Mouse (Mus musculus) midbrain, embryonic 11.5 days (tissue): ENCODE measurements at regions not wholly inside any gene's neighbourhood (a gene's known extent, or its start where the extent isn't known, plus 50 kb on each side); places are given as distances from the start of the nearest gene placed in this dataset.
"Not testable (repeated sequence)": the region's sequence is repeated elsewhere in the genome, so short reads cannot be mapped to it uniquely, and the experiment has no call there.

Experiments
- ATAC-seq: fragments of 200-750 bp; cut with Nextera tagmentation; 2 replicates; pipeline ENCODE4 v1.8.0; 2017; ENCODE audit warnings: moderate TSS enrichment, moderate library complexity; ENCODE audit not compliant: low FRiP score
- DNase-seq: peaks from one replicate; pipeline ENCODE4 v3.0.0; 2015; ENCODE audit warnings: low spot score; ENCODE audit errors: missing footprints
- H3K27ac ChIP-seq: fragments of 300-500 bp; sonication (generic); 2 replicates; pipeline ENCODE4 v1.5.1; 2014; ENCODE audit warnings: low read depth, low read length
- H3K27me3 ChIP-seq: fragments of 300-500 bp; sonication (generic); 2 replicates; pipeline ENCODE4 v1.6.1; 2014; ENCODE audit warnings: mild to moderate bottlenecking, low read length, moderate library complexity, mixed read lengths; ENCODE audit not compliant: control insufficient read depth, insufficient read depth
- H3K36me3 ChIP-seq: fragments of 300-500 bp; sonication (generic); 2 replicates; pipeline ENCODE4 v1.6.1; 2014; ENCODE audit warnings: mild to moderate bottlenecking, low read length, moderate library complexity, mixed read lengths; ENCODE audit not compliant: control insufficient read depth, insufficient read depth
- H3K4me1 ChIP-seq: fragments of 300-500 bp; sonication (generic); 2 replicates; pipeline ENCODE4 v1.6.1; 2014; ENCODE audit warnings: low read length; ENCODE audit not compliant: control insufficient read depth, insufficient read depth
- H3K4me2 ChIP-seq: fragments of 300-500 bp; sonication (generic); 2 replicates; pipeline ENCODE4 v1.6.1; 2014; ENCODE audit warnings: mild to moderate bottlenecking, moderate library complexity
- H3K4me3 ChIP-seq: fragments of 300-500 bp; sonication (generic); 2 replicates; pipeline ENCODE4 v1.5.1; 2014; ENCODE audit warnings: low read depth, low read length
- H3K9ac ChIP-seq: fragments of 300-500 bp; sonication (generic); 2 replicates; pipeline ENCODE4 v1.6.1; 2014; ENCODE audit warnings: low read length
- H3K9me3 ChIP-seq: fragments of 300-500 bp; sonication (generic); 2 replicates; pipeline ENCODE4 v1.6.1; 2016; ENCODE audit warnings: low read length; ENCODE audit not compliant: control insufficient read depth
- WGBS: fragments of 180-500 bp; shearing (Covaris S2); extraction: QIAGEN DNeasy Blood & Tissue Kit; methylation state at CpG from one replicate; pipeline ENCODE4 v1.1.7; 2014; 5-methylcytosine and 5-hydroxymethylcytosine counted together

GRCm38 (mm10) chr13:75384631-75385340 lies 295.2 kb downstream of the Pcsk1 start:
- H3K9me3 ChIP-seq, result no peaks in the 10 kb centered on the region
- DNase-seq (no peak), ATAC-seq (no peak)
- H3K27ac ChIP-seq, result no peak overlapping the region
- H3K27me3 ChIP-seq, result no peaks in the 10 kb centered on the region
- no peak overlapping the region for H3K9ac ChIP-seq
- WGBS, result 78% methylated on average over 4 of the region's 4 CpGs
- H3K4me1 ChIP-seq, result no peaks in the 10 kb centered on the region
- H3K4me2 ChIP-seq, result no peak overlapping the region
- no peak overlapping the region for H3K4me3 ChIP-seq
- no peaks in the 10 kb centered on the region for H3K36me3 ChIP-seq

- Histone ChIP-seq H3K27me3 (no peaks in the 10 kb centered on the region), H3K36me3 (no peaks in the 10 kb centered on the region), H3K27ac (no peak overlapping the region), H3K4me2 (no peak overlapping the region), H3K4me3 (no peak overlapping the region), H3K9ac (no peak overlapping the region), H3K4me1 (no peaks in the 10 kb centered on the region), H3K9me3 (no peaks in the 10 kb centered on the region)
- ATAC-seq (no peak), DNase-seq (no peak)
- 84% methylated on average over 1 of the region's 1 CpGs for WGBS
Measured at GRCm38 (mm10) chr13:75389211-75389610, 299.6 kb downstream of the Pcsk1 start.

- no peak overlapping the region for H3K9ac ChIP-seq
- H3K27me3 ChIP-seq, result no peaks in the 10 kb centered on the region
- H3K4me3 ChIP-seq, result no peak overlapping the region
- WGBS, result 93% methylated on average over 1 of the region's 1 CpGs
- no peak overlapping the region for H3K27ac ChIP-seq
- ATAC-seq (no peak), DNase-seq (no peak)
- no peaks in the 10 kb centered on the region for H3K36me3 ChIP-seq
- no peaks in the 10 kb centered on the region for H3K4me1 ChIP-seq
- no peaks in the 10 kb centered on the region for H3K9me3 ChIP-seq
- H3K4me2 ChIP-seq, result no peak overlapping the region
Measured at GRCm38 (mm10) chr13:75390177-75390576, 300.6 kb downstream of the Pcsk1 start.

DNA sequence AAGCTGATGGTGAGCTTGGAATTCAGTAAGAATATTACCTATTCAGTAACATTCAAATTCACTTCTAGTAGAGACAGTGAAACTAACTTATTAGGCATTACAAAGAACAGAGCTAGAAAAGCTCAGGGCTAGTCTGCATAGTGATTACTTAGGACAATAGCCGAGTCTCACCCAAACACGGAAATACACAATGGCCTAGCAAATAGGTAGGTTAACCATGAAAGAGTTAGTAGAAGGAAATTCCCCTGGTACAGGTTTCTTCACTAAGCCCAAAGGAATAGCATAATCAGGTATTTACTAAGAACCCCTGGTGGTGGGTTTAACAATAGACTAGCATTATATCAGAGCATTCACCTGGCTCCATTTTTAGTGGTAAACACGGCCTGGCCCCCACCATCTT lies 306.7 kb upstream of the Ell2 start:
- not testable (repeated sequence) for H3K9ac ChIP-seq, ATAC-seq
- WGBS, result 80% methylated on average over 3 of the region's 3 CpGs

DNA sequence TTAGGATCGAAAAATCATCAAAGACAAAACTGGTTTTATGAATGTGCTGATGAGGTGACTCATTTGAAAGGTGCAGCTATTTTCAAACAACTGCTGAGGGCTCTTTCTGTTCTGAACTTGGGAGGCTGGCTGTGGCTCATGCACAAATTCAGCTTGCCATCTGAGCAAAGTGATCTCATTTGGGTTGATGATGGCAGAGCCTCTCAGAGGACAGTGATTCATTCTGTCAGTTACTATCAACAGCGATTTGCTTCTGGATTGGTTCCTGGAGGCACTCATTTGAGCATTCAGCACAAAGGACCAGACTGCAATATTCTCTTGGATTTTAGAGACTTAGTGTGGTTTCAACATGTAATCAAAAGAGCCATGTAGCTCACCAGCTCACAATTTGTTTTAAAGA lies 285.8 kb upstream of the Ell2 start:
- DNase-seq (no peak), ATAC-seq (no peak)
- Histone ChIP-seq H3K27ac (no peak overlapping the region), H3K36me3 (no peaks in the 10 kb centered on the region), H3K4me3 (no peak overlapping the region), H3K4me2 (no peak overlapping the region), H3K9me3 (no peaks in the 10 kb centered on the region), H3K9ac (no peak overlapping the region), H3K4me1 (no peaks in the 10 kb centered on the region), H3K27me3 (no peaks in the 10 kb centered on the region)
- 87% methylated on average over 2 of the region's 2 CpGs for WGBS

More for the DNA sequence above, 306.7 kb upstream of the Ell2 start:
- not testable (repeated sequence) for H3K4me3 ChIP-seq, H3K27me3 ChIP-seq, H3K27ac ChIP-seq, H3K9me3 ChIP-seq, H3K4me2 ChIP-seq, H3K4me1 ChIP-seq, H3K36me3 ChIP-seq, DNase-seq

DNA sequence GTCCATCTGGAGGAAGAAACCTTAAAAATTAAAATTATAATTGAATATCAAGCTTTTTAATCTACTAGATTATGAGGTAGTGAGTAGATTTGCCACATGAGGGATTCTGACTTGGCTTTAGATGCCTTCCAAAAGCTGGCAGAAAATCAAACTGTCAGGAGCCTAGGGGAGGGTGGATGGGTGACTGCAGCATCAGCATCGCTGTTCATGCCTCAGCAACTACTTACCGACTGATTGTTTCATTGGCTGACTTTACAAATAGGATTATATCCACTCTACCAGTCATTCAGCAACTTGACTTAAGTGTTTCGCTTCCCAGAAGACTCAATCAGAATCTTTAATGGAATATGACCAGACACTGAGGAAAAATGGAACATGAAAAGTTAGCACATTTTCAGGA lies 279.6 kb upstream of the Ell2 start:
- Histone ChIP-seq H3K9me3 (no peaks in the 10 kb centered on the region), H3K27me3 (no peaks in the 10 kb centered on the region), H3K9ac (no peak overlapping the region), H3K36me3 (no peaks in the 10 kb centered on the region), H3K4me3 (no peak overlapping the region), H3K27ac (no peak overlapping the region), H3K4me2 (no peak overlapping the region), H3K4me1 (no peaks in the 10 kb centered on the region)
- peak; percentile 72 for ATAC-seq
- WGBS, result 18% methylated on average over 3 of the region's 3 CpGs
- DNase-seq, result no peak

GRCm38 (mm10) chr13:75439170-75439569 lies 267.4 kb upstream of the Ell2 start:
- no peak overlapping the region for H3K27ac ChIP-seq
- H3K4me2 ChIP-seq, result no peak overlapping the region
- no peaks in the 10 kb centered on the region for H3K4me1 ChIP-seq
- H3K9ac ChIP-seq, result no peak overlapping the region
- H3K9me3 ChIP-seq, result no peaks in the 10 kb centered on the region
- ATAC-seq (no peak), DNase-seq (no peak)
- H3K27me3 ChIP-seq, result no peaks in the 10 kb centered on the region
- H3K36me3 ChIP-seq, result no peaks in the 10 kb centered on the region
- 86% methylated on average over 2 of the region's 2 CpGs for WGBS
- no peak overlapping the region for H3K4me3 ChIP-seq

GRCm38 (mm10) chr13:75440051-75440450 lies 266.5 kb upstream of the Ell2 start:
- Histone ChIP-seq H3K9me3 (no peaks in the 10 kb centered on the region), H3K36me3 (no peaks in the 10 kb centered on the region), H3K4me2 (no peak overlapping the region), H3K4me1 (no peaks in the 10 kb centered on the region), H3K9ac (no peak overlapping the region), H3K4me3 (no peak overlapping the region), H3K27ac (no peak overlapping the region), H3K27me3 (no peaks in the 10 kb centered on the region)
- ATAC-seq (no peak), DNase-seq (no peak)
- 96% methylated on average over 6 of the region's 6 CpGs for WGBS

DNA sequence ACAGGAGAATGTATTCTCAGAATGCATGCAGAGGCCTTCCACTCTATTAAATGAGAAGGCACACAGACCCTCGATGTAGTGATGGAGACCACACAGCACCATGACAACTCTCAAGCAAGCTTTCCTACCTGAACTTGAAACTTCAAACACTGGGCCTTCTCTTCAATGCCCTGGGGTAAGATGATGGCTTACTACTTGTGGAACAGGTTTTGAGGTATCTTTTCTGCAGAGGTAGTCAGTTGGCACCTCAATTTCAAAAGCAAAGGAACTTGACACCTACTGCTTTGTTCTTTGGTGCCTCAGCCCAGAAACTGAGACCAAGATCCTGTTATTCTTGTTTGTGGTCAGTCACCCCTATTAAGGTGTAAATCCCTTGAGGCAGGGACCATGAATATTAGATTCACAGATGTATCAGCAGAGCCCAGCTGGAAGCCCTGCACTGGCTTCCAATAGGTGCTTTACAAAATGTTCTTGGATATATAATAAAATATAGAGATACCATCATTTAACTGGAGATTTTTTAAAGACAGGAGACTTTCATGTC lies 246.2 kb upstream of the Ell2 start:
- Histone ChIP-seq H3K4me2 (no peak overlapping the region), H3K9me3 (no peaks in the 10 kb centered on the region), H3K4me1 (no peaks in the 10 kb centered on the region), H3K4me3 (no peak overlapping the region), H3K27ac (no peak overlapping the region), H3K36me3 (no peaks in the 10 kb centered on the region), H3K27me3 (no peaks in the 10 kb centered on the region), H3K9ac (no peak overlapping the region)
- ATAC-seq (no peak), DNase-seq (no peak)
- 71% methylated on average over 1 of the region's 1 CpGs for WGBS
